Mouse (Mus musculus) adrenal gland, adult (tissue): Measurements from ENCODE around the gene Gm21773.
"Not testable (repeated sequence)": the region's sequence is repeated elsewhere in the genome, so short reads cannot be mapped to it uniquely, and the experiment has no call there.

Experiments
- DNase-seq, 2 experiments: peaks; one replicate each; pipeline ENCODE4 v3.0.0; 2022 to 2023; ENCODE audit warnings: low spot score in 1 of 2; ENCODE audit not compliant: inconsistent age in 2 of 2

Gm21773 gene

GRCm38 (mm10) chrY:25309260-25309659, at the start of gene Gm21773:
Gm21773 (minus strand) TSS chrY:25309360.
- not testable (repeated sequence) for DNase-seq
